In genomic region chr6:11948100-11948499, GRCm38 (mm10) we compare ENCODE assay signal across 22 mouse cellular contexts. TPM values are rescaled to one million over a fixed set of nuclear protein-coding genes. Genes with fewer than 3 reads are reported as not detected.
DNase-seq lines count a peak whose midpoint lies in the region; ATAC-seq lines count a peak whose summit lies in the region.
"Had no signal": no experiment of that assay in that cellular context is flagged by ENCODE, and none has a peak within 500 bp of the region (broad histone marks: within the 10 kb centered on the region; RNA-seq: fewer than 3 reads in every experiment).

No protein-coding gene starts in this region.

- 37% methylated on average over 1 of the region's 1 CpGs for WGBS in liver, embryonic 16.5 days (ENCODE audit: insufficient replicate concordance)

- no peaks in the 10 kb centered on the region for H3K36me3 ChIP-seq in liver, embryonic 16.5 days (ENCODE audit: control insufficient read depth, insufficient read depth)

- H3K27me3 ChIP-seq in liver, embryonic 16.5 days (ENCODE audit: control insufficient read depth, insufficient read depth, low read depth, low read length) = no peaks in the 10 kb centered on the region
- H3K27me3 ChIP-seq: embryonic facial prominence, embryonic 15.5 days; neural tube, embryonic 12.5 days had no signal

- no peak overlapping the region for H3K4me3 ChIP-seq in liver, embryonic 16.5 days (ENCODE audit: low read depth, low read length)
- H3K4me3 ChIP-seq: embryonic facial prominence, embryonic 15.5 days; heart, adult 2 months; left cerebral cortex, adult 2 months; limb, embryonic 10.5 days; neural tube, embryonic 12.5 days had no signal

- H3K9ac ChIP-seq in liver, embryonic 16.5 days (ENCODE audit: low read depth, low read length) = no peak overlapping the region
- H3K9ac ChIP-seq: embryonic facial prominence, embryonic 15.5 days; neural tube, embryonic 12.5 days had no signal

- intact Hi-C loops in heart, postnatal 25 days (cut with DNase I) = no loop called here

- no peak overlapping the region for H3K4me2 ChIP-seq in liver, embryonic 16.5 days (ENCODE audit: low read depth, low read length)
- H3K4me2 ChIP-seq: embryonic facial prominence, embryonic 15.5 days; midbrain, embryonic 11.5 days; neural tube, embryonic 12.5 days had no signal

- ATAC-seq in hematopoietic stem cell, adult 5-6 weeks (replicated peaks in 1 of 2; ENCODE audit: insufficient read depth in 1 of 2, low FRiP score in 2 of 2, low TSS enrichment in 1 of 2, low read depth in 1 of 2, poor library complexity in 2 of 2, severe bottlenecking in 2 of 2) = peak; percentile 67 to 77; a peak in 3 of 4 replicates
- ATAC-seq in liver, embryonic 16.5 days (ENCODE audit: low read depth) = peak; percentile 77
- ATAC-seq: CD4-positive, CD25-positive, alpha-beta regulatory T cell, adult 4 months had no signal

- H3K9me3 ChIP-seq in liver, embryonic 16.5 days (replicated peaks; ENCODE audit: control insufficient read depth, low read length) = no peaks in the 10 kb centered on the region
- H3K9me3 ChIP-seq: embryonic facial prominence, embryonic 15.5 days; limb, embryonic 10.5 days; neural tube, embryonic 12.5 days had no signal

- peak; percentile 51 for DNase-seq in heart, adult 11 months
- no peak for DNase-seq in heart, postnatal 25 days (ENCODE audit: low spot score)
- peak; percentile 24 for DNase-seq in ZHBTc4 (ENCODE audit: low read depth, low spot score)
- DNase-seq in layer of hippocampus, postnatal 25 days (ENCODE audit: extremely low spot score in 1 of 2, low spot score in 1 of 2) = no peak
- DNase-seq in right cerebral cortex, postnatal 4 days = no peak
- DNase-seq in testis, postnatal 10 days (ENCODE audit: low spot score) = no peak
- DNase-seq: adrenal gland, adult 8-10 months; cerebellum, adult 11 months; cerebellum, postnatal 25 days; heart, adult 2 months; kidney, adult 2 months; kidney, postnatal 10 days; lung, adult 18-20 months; right cerebral cortex, postnatal 14 days had no signal

- H3K27ac ChIP-seq in liver, embryonic 16.5 days (ENCODE audit: low read length) = no peak overlapping the region
- H3K27ac ChIP-seq: embryonic facial prominence, embryonic 15.5 days; heart, adult 2 months; left cerebral cortex, adult 2 months; limb, embryonic 10.5 days; neural tube, embryonic 12.5 days had no signal

- H3K4me1 ChIP-seq in liver, embryonic 16.5 days (ENCODE audit: control insufficient read depth, low read depth, low read length) = peaks cover 8% of the 10 kb centered on the region
- H3K4me1 ChIP-seq: embryonic facial prominence, embryonic 15.5 days; limb, embryonic 10.5 days; neural tube, embryonic 12.5 days had no signal

RNA-seq across cellular contexts. Expression of gene Phf14, which starts 40.5 kb away (rescaled TPM):
- 10 to 100 TPM; 46.4 to 48.2 TPM for total RNA-seq in heart, postnatal 25 days (2021)
- 175 and 198 TPM in 2 replicates for total RNA-seq in hematopoietic stem cell, adult 5-6 weeks (2017)
- 11.7 and 13.0 TPM in 2 replicates for polyA plus RNA-seq in liver, embryonic 16.5 days (2015; fragmentation: Nextera tagmentation; extraction: Ambion mirVana)
- total RNA-seq in layer of hippocampus, postnatal 25 days (2021) = 10 to 100 TPM; 72.4 to 81.3 TPM

RNA-seq across cellular contexts. Expression of gene Ndufa4, which starts 40.8 kb away (rescaled TPM):
- total RNA-seq in heart, postnatal 25 days (2021) = 1,000 to 10,000 TPM; 3,110 to 3,139 TPM
- 315 and 474 TPM in 2 replicates for total RNA-seq in hematopoietic stem cell, adult 5-6 weeks (2017)
- 494 and 536 TPM in 2 replicates for polyA plus RNA-seq in liver, embryonic 16.5 days (2015; fragmentation: Nextera tagmentation; extraction: Ambion mirVana)
- 100 to 1,000 TPM; 782 to 857 TPM for total RNA-seq in layer of hippocampus, postnatal 25 days (2021)

Comparison
In these comparisons a context has a peak if more than half of its experiments do, and no peak if none do; other contexts are left out.
1. DNase-seq: peak in heart, adult 11 months (single experiment) and ZHBTc4 (single experiment); none in heart, postnatal 25 days (single experiment), layer of hippocampus, postnatal 25 days (0 of 2), right cerebral cortex, postnatal 4 days (single experiment) and testis, postnatal 10 days (single experiment).